Mouse (Mus musculus) E14TG2a.4 (cell line): ENCODE measurements at regions not wholly inside any gene's neighbourhood (a gene's known extent, or its start where the extent isn't known, plus 50 kb on each side); places are given as distances from the start of the nearest gene placed in this dataset.

ENCODE experiments used
- CTCF ChIP-seq: conservative IDR thresholded peaks from 2 replicates; pipeline ENCODE4 v1.5.1; 2014; ENCODE audit warnings: low read length
- NANOG ChIP-seq: IDR thresholded peaks from 2 replicates; pipeline ENCODE4 v1.6.1; 2014; ENCODE audit warnings: borderline replicate concordance, low read length, mixed read lengths
- POU5F1 ChIP-seq: IDR thresholded peaks from 2 replicates; pipeline ENCODE4 v1.6.1; 2014; ENCODE audit warnings: low read length, borderline replicate concordance

DNA sequence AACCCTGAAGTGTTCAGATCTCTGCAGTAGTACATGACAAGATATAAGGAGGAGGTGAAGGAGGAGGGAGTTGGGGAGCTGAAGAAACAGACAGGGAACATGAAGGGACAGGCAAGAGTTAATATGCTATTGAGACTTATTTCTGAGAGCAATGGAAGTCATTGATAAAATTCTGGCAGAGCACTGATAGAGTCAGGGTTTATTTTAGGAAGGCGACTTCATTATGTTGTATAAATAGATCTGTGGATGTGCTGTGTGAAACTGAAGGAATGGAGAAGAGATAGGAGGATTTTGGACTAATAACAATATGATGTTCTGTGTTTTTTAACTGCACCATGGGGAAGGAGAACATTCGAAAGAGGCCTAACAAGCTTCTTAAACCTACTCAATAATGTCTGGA is 63.0 kb upstream of the Kcna4 start:
- TF ChIP-seq CTCF (no peak), NANOG (no peak), POU5F1 (no peak)
